Mouse (Mus musculus) monocyte, adult 59 days (primary cell): Measurements from ENCODE around the gene Sgcd. TPM values are rescaled to one million over a fixed set of nuclear protein-coding genes. Genes with fewer than 3 reads are reported as not detected.

Experiments
- total RNA-seq, 2 experiments: library from RNA; stranded (reverse); gene quantifications; one replicate each; pipeline ENCODE4 v1.2.4; 2023

The Sgcd gene
- total RNA-seq = not detected

DNA sequence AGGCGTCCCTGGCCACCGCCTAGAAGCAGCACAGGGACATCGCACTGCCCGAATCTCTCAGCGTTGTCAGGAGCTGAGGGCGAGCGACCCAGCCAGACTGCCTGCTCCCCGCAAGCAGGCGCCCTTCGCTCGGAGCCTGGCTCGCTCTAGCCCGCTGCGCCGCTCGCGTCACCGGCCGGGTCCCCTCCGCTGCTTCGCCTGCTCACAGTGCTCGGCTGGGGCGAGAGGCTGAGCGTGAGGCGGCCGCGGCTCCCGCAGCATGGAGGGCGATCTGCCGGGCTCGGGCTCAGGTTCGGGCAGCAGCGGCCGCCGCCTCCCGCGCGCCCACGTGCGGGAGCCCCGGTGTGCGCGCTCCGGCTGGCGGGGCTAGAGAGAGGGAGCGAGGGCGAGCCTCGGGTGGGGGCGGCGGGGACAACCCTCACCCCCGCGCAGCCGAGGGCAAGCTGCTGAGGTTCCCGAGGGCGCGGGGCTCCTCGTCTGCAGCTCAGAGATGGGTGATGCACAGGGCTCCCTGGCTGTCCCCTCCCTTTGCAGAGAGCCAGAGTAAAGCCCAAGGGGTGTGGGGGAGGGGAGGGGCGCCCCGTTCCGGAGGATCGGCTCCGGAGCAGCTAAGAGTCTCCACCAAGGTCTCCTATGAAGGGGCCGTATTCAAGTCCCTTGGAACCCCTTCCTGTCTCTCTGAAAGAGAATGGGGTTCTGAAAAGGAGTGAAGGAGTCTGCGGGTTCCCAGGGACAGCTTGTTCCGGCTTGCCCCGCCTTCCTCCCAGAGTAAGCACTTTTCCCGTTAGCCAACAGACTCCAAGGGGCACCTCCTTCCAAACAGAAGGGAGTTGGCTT is at the start of gene Sgcd:
TSS of gene Sgcd (minus strand) at position 273 of the 837 bp plus-strand sequence.

